Mouse (Mus musculus) midbrain, embryonic 14.5 days (tissue): ENCODE results near the gene Olfr266. TPM values are rescaled to one million over a fixed set of nuclear protein-coding genes. Genes with fewer than 3 reads are reported as not detected.

ENCODE experiments used
- ATAC-seq: fragments of 200-750 bp; cut with Nextera tagmentation; 2 replicates; pipeline ENCODE4 v1.8.0; 2017; ENCODE audit warnings: moderate number of reproducible peaks, moderate library complexity; ENCODE audit not compliant: low FRiP score, low TSS enrichment
- DNase-seq: peaks from one replicate; pipeline ENCODE4 v3.0.0-alpha.2; 2015
- H3K27ac ChIP-seq: fragments of 300-500 bp; sonication (generic); replicated peaks from 2 replicates; pipeline ENCODE4 v1.5.1; 2014; ENCODE audit warnings: mild to moderate bottlenecking, low read depth, low read length, moderate library complexity
- H3K27me3 ChIP-seq: fragments of 300-500 bp; sonication (generic); 2 replicates; pipeline ENCODE4 v1.6.1; 2014; ENCODE audit warnings: low read length, control low read depth, mixed read lengths; ENCODE audit not compliant: control insufficient read depth, insufficient read depth
- H3K36me3 ChIP-seq: fragments of 300-500 bp; sonication (generic); 2 replicates; pipeline ENCODE4 v1.6.1; 2014; ENCODE audit warnings: low read length, control low read depth; ENCODE audit not compliant: control insufficient read depth, insufficient read depth
- H3K4me1 ChIP-seq: fragments of 300-500 bp; sonication (generic); 2 replicates; pipeline ENCODE4 v1.6.1; 2014; ENCODE audit warnings: mild to moderate bottlenecking, antibody characterized with exemption, low read length, control low read depth; ENCODE audit not compliant: control insufficient read depth, insufficient read depth
- H3K4me2 ChIP-seq: fragments of 300-500 bp; sonication (generic); 2 replicates; pipeline ENCODE4 v1.6.1; 2014; ENCODE audit warnings: mild to moderate bottlenecking, low read length, moderate library complexity
- H3K4me3 ChIP-seq: fragments of 300-500 bp; sonication (generic); replicated peaks from 2 replicates; pipeline ENCODE4 v1.5.1; 2014; ENCODE audit warnings: low read depth, low read length
- H3K9ac ChIP-seq: fragments of 300-500 bp; sonication (generic); replicated peaks from 2 replicates; pipeline ENCODE4 v1.6.1; 2014; ENCODE audit warnings: mild to moderate bottlenecking, low read length, moderate library complexity
- H3K9me3 ChIP-seq: fragments of 300-500 bp; sonication (generic); 2 replicates; pipeline ENCODE4 v1.6.1; 2016; ENCODE audit warnings: low read length, control low read depth, mixed read lengths; ENCODE audit not compliant: control insufficient read depth
- WGBS: fragments of 180-500 bp; shearing (Covaris S2); extraction: QIAGEN DNeasy Blood & Tissue Kit; methylation state at CpG from one replicate; pipeline ENCODE4 v1.1.7; 2014; 5-methylcytosine and 5-hydroxymethylcytosine counted together
- polyA plus RNA-seq: library from polyadenylated mRNA; unstranded; fragments of >200 nt; fragmentation: Nextera tagmentation; extraction: Ambion mirVana; gene quantifications from 2 replicates; pipeline ENCODE4 v1.2.1, GENCODE M21; 2014

The Olfr266 gene
- not detected in 2 replicates for polyA plus RNA-seq

DNA sequence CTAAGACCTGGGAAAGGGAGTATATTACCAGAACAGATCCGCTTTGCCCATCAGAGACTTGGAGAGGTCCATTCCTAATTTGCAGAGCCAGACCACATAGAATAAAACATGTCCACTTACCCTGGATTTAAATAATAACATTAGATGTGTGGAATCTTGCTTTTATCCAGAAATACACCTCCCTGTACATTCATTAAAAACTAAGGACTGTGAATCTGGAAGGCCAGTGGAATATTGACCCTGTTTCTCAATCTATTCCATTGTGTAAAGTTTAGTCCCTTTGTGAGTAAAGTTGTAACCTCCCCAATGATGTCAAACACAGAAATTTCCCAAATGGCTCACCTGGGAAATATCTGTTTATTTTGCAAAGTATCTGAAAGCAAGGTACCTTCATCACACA, at the start of gene Olfr266:
TSS of gene Olfr266 (minus strand) at position 101 of the 400 bp plus-strand sequence.
- H3K9ac ChIP-seq = no peak within 1 kb of the TSS
- no peak within 1 kb of the TSS for H3K4me3 ChIP-seq
- ATAC-seq = no peak
- H3K4me2 ChIP-seq = no peak within 1 kb of the TSS
- 91% methylated on average over 1 of the region's 1 CpGs for WGBS
- no peaks in the 10 kb centered on the region for H3K36me3 ChIP-seq
- no peak for DNase-seq
- H3K4me1 ChIP-seq = no peaks in the 10 kb centered on the region
- no peaks in the 10 kb centered on the region for H3K27me3 ChIP-seq
- no peaks in the 10 kb centered on the region for H3K9me3 ChIP-seq
- H3K27ac ChIP-seq = no peak within 1 kb of the TSS

- Histone ChIP-seq H3K4me1 (no peaks in the 10 kb centered on the region), H3K27me3 (no peaks in the 10 kb centered on the region), H3K4me2 (no peak overlapping the region), H3K9me3 (no peaks in the 10 kb centered on the region), H3K36me3 (no peaks in the 10 kb centered on the region), H3K27ac (no peak overlapping the region), H3K9ac (no peak overlapping the region), H3K4me3 (no peak overlapping the region)
- WGBS = 91% methylated on average over 1 of the region's 1 CpGs
- DNase-seq (no peak), ATAC-seq (no peak)
Measured at GRCm38 (mm10) chr3:106875626-106876025, 49.5 kb upstream of the Olfr266 start.

- Histone ChIP-seq H3K4me2 (no peak overlapping the region), H3K4me1 (no peaks in the 10 kb centered on the region), H3K9me3 (no peaks in the 10 kb centered on the region), H3K27ac (no peak overlapping the region), H3K36me3 (no peaks in the 10 kb centered on the region), H3K9ac (no peak overlapping the region), H3K4me3 (no peak overlapping the region), H3K27me3 (no peaks in the 10 kb centered on the region)
- DNase-seq (no peak), ATAC-seq (no peak)
Measured at GRCm38 (mm10) chr3:106872893-106873292, 46.8 kb upstream of the Olfr266 start.

DNA sequence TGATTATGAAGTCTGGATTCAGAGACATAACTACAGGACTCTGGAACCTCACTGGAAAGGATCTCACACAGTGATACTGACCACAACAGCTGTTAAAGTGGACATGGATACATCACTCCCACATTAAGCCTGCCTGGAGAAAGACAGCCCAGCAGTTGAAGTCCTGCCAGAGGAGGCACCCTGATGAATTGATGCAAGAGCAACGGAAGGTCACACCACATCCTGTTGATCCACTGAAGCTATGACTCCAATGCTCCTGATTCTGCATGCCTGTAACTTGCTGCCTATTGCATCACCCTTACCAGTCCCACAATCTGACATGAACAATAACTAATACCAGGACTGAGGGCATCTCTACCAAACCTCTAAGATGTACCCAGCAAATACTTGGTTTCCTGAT, 6.0 kb upstream of the Olfr266 start:
- DNase-seq (no peak), ATAC-seq (no peak)
- Histone ChIP-seq H3K27me3 (no peaks in the 10 kb centered on the region), H3K4me1 (no peaks in the 10 kb centered on the region), H3K36me3 (no peaks in the 10 kb centered on the region), H3K27ac (no peak overlapping the region), H3K4me2 (no peak overlapping the region), H3K4me3 (no peak overlapping the region), H3K9ac (no peak overlapping the region), H3K9me3 (0 out of 2 replicates have a peak, but pooled peaks cover 2% of the 10 kb centered on the region)
- 81% methylated on average over 1 of the region's 1 CpGs for WGBS

DNA sequence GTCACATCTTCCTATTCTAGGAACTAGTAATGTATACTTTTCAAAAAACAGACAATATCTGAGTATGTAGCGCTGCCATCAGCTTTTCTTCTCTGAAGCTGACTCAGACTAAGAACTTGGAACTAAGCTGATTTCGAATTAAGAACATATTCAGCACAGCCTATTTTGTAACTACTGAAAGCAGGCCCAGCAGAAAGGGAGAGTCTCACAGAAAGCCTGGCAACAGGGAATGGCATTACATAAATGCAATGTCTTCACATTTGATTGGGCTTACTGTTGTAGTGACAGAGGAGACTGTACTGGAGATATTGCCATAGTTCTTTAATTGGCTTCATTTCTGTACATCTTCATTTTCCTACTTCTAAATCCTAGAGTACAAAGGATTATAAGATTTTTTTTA, 8.4 kb downstream of the Olfr266 start:
- WGBS = 77% methylated on average over 2 of the region's 2 CpGs
- no peak overlapping the region for H3K4me2 ChIP-seq

GRCm38 (mm10) chr3:106808972-106809695, 17.0 kb downstream of the Olfr266 start:
- H3K27me3 ChIP-seq = no peaks in the 10 kb centered on the region
- 63% methylated on average over 2 of the region's 2 CpGs for WGBS
- no peaks in the 10 kb centered on the region for H3K36me3 ChIP-seq
- ATAC-seq (no peak), DNase-seq (no peak)
- H3K4me1 ChIP-seq = no peaks in the 10 kb centered on the region
- no peak overlapping the region for H3K4me2 ChIP-seq
- H3K4me3 ChIP-seq = no peak overlapping the region
- no peaks in the 10 kb centered on the region for H3K9me3 ChIP-seq
- H3K9ac ChIP-seq = no peak overlapping the region
- no peak overlapping the region for H3K27ac ChIP-seq

More for the DNA sequence above, 8.4 kb downstream of the Olfr266 start:
- no peaks in the 10 kb centered on the region for H3K27me3 ChIP-seq
- no peak overlapping the region for H3K9ac ChIP-seq
- DNase-seq = no peak
- H3K4me3 ChIP-seq = no peak overlapping the region
- ATAC-seq = no peak
- no peak overlapping the region for H3K27ac ChIP-seq
- no peaks in the 10 kb centered on the region for H3K36me3 ChIP-seq
- H3K4me1 ChIP-seq = no peaks in the 10 kb centered on the region
- no peaks in the 10 kb centered on the region for H3K9me3 ChIP-seq

DNA sequence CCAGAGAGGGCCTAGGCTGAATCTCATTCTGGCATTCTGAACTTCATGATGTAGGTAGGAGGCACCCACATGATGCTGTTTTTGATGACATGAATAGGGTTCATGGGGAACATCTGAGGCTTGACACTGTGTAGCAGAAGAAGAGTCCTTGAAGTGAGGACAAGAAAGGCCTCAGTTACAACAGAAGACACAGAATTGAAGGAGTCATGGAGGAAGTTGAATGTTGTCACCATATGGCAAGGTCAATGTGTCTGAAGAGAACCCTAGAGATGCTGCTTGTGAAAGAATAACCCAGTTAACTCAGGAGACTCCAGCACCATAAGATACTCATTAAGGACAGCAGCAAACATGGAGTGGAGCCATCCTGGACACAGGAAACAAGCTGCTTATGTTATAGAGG, 28.0 kb downstream of the Olfr266 start:
- Histone ChIP-seq H3K36me3 (no peaks in the 10 kb centered on the region), H3K27me3 (no peaks in the 10 kb centered on the region), H3K27ac (no peak overlapping the region), H3K4me2 (no peak overlapping the region), H3K4me1 (no peaks in the 10 kb centered on the region), H3K9ac (no peak overlapping the region), H3K9me3 (no peaks in the 10 kb centered on the region), H3K4me3 (no peak overlapping the region)
- DNase-seq (no peak), ATAC-seq (no peak)

DNA sequence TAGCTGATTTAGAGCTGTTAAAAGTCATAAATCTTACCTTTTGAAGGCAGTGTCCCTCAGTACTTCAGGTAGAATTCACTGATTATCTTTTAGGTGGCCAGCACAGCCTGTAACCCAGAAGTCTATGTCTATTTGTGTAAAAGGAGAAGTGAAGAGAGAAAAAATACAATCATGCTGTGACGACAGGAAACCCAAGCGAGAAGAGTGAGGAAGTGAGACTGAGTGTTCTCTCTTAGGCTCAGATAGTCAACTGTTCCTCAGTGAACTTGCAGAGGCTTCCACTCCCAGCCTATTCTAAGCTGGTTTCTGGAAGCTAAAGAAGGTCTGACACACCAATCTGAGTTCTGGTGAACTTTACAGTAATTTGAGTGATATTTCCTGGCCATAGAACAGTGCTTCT, 36.2 kb downstream of the Olfr266 start, which contains the start of gene Cd53:
TSS of gene Cd53 (minus strand) at position 220 of the 400 bp plus-strand sequence.
- Histone ChIP-seq H3K9ac (no peak within 1 kb of the TSS), H3K4me2 (no peak within 1 kb of the TSS), H3K36me3 (no peaks in the 10 kb centered on the region), H3K4me3 (no peak within 1 kb of the TSS), H3K9me3 (no peaks in the 10 kb centered on the region), H3K4me1 (no peaks in the 10 kb centered on the region), H3K27me3 (no peaks in the 10 kb centered on the region), H3K27ac (no peak within 1 kb of the TSS)
- DNase-seq (no peak), ATAC-seq (no peak)
- WGBS = 81% methylated on average over 2 of the region's 2 CpGs

GRCm38 (mm10) chr3:106788440-106788887, 37.6 kb downstream of the Olfr266 start:
- ATAC-seq = no peak
- WGBS = 77% methylated on average over 2 of the region's 2 CpGs

More at GRCm38 (mm10) chr3:106788440-106788887, 37.6 kb downstream of the Olfr266 start:
- Histone ChIP-seq H3K36me3 (no peaks in the 10 kb centered on the region), H3K27ac (no peak overlapping the region), H3K9ac (no peak overlapping the region), H3K4me1 (no peaks in the 10 kb centered on the region), H3K4me2 (no peak overlapping the region), H3K4me3 (no peak overlapping the region), H3K9me3 (no peaks in the 10 kb centered on the region), H3K27me3 (no peaks in the 10 kb centered on the region)
- no peak for DNase-seq
